Mouse (Mus musculus) neutrophil, adult 83 days (primary cell): ENCODE results near the gene Disp1. TPM values are rescaled to one million over a fixed set of nuclear protein-coding genes. Genes with fewer than 3 reads are reported as not detected.

ENCODE experiments used
- total RNA-seq, 2 experiments: library from RNA; stranded (reverse); gene quantifications; one replicate each; pipeline ENCODE4 v1.2.4; 2023

Disp1 gene
- total RNA-seq, result 1 to 10 TPM; 5.0 to 9.7 TPM

GRCm38 (mm10) chr1:183220796-183221718 is at the start of gene Disp1:
Disp1 (minus strand) TSS chr1:183221522.

Other genes starting within 250 kb of the Disp1 start
- gene Aida, start 75.1 kb upstream of the Disp1 start, total RNA-seq, result 10 to 100 TPM; 33.2 to 36.3 TPM
- 10 to 100 TPM; 29.4 to 32.6 TPM for gene Brox, start 75.7 kb upstream of the Disp1 start, total RNA-seq
- gene Mia3, start 148.0 kb upstream of the Disp1 start, total RNA-seq, result 10 to 100 TPM; 90.7 to 91.6 TPM
- 1 to 10 TPM; 4.3 to 5.3 TPM for gene Taf1a, start 167.5 kb upstream of the Disp1 start, total RNA-seq
- not detected for gene Hhipl2, start 196.7 kb upstream of the Disp1 start, total RNA-seq